Mouse (Mus musculus): Measurements from ENCODE around the gene Cpt1c. TPM values are rescaled to one million over a fixed set of nuclear protein-coding genes. Genes with fewer than 3 reads are reported as not detected.
A peak's percentile ranks its signal among the peaks of the same experiment; 100 is the strongest.

Gene Cpt1c
- total RNA-seq, 2 experiments from 2014 or later = 99.2 to 101 TPM

GRCm38 (mm10) chr7:44965975-44966374 is 8.7 kb downstream of the Cpt1c start:
- peak in 1 of 2 experiments; percentile 22 for DNase-seq (ENCODE audit: low spot score in 2 of 2)

DNA sequence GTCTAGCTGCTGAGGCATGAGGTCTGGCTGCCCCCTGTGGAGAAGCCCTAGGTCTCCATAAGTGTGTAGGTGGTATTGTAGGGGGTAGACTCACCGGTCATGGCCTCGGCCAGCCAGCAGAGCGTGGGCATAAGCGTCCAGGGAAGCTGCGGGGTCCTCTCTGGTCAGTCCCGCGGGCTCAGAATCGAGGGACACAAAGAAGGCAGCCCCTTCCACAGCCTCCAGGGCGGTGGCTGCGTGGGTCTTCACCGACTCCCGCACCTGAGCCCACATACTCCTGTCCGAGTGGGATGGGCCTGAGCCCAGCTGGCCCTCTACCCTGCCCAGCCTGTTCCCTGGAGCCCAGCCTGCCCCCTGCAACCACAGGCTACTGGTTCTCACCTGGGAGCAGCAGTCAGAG is 9.7 kb downstream of the Cpt1c start:
- no peak for DNase-seq (ENCODE audit: low spot score in 2 of 2)

DNA sequence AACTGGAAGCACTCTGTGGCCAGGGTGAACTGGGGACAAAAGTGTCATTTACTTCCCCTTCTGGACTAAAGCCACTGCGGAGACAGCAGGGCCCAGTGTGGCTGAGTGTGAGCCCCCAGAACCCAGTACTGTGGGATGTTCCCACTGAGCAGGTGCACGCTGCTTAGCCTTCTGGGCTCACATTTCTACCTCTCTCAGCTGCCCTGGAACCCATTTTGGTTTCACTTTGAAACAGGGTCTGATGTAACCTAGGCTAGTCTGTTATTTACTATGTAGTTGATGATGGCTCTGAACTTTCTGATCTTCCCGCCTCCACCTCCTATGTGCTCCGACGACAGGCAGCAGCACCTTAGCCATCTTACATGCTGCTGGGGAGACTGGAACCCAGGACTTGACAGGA is 11.8 kb downstream of the Cpt1c start:
- DNase-seq (ENCODE audit: low spot score in 2 of 2) = no peak

GRCm38 (mm10) chr7:44962337-44962736 is 12.3 kb downstream of the Cpt1c start:
- DNase-seq (ENCODE audit: low spot score in 2 of 2) = no peak

DNA sequence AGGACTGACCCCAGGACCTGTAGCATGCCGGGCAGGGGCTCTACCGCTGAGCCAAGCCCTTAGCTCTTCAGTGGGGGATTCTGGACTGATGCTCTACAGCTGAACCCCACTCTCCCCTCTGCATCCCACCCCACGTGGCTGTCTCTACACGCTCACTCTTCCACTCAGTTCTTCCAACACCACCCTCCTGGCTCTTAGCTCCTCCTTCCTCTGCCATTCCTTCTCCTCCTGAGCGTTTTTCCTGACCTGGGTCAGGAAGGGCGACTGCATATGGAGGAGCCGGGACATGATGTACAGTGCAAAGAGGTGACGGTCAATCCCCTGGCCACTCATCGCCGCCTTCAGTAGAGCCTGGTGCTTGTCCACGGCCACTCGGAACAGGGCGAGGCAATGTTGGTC is 14.1 kb downstream of the Cpt1c start:
- DNase-seq (ENCODE audit: low spot score in 2 of 2) = no peak

GRCm38 (mm10) chr7:44959874-44960511 is 14.7 kb downstream of the Cpt1c start:
- no peak for DNase-seq (ENCODE audit: low spot score in 2 of 2)

DNA sequence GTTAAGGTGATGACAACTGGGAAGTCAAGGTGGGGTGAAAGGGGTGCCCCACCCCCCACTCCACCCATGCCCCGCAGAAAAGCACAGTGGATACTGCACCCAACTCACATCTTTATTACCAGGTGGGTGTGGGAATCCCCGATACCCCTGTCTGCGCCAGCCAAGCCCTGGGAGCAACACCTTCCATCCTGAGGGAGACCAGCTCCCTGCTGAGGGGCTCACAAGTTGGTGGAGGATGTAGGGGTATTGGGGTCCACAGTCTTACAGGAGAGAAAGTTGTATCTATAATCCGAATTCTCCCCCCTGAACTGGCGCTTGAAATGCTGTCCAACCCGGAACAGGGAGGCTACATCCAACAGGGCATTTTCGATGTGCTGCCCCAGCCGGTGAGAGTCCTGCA is 15.4 kb downstream of the Cpt1c start:
- no peak for DNase-seq (ENCODE audit: low spot score in 2 of 2)

DNA sequence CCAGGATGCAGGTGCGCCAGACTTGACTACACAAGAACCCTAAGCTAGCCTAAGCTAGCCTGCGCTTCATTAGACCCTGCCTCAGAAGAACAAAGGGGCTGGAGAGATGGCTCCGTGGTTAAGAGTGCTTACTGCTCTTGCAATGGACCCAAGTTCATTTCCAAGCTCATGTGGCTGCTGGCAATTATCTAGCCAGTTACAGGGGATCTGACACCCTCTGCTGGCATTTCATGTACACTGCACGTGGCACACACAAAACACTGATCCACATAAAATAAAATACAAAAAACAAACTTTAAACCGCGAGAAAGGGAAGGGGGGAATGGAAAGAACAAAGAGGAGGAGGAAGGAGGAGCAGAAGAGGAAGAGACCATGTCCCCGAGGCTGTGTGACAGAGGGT is 16.4 kb downstream of the Cpt1c start:
- peak; percentile 53 to 59 for DNase-seq (ENCODE audit: low spot score in 2 of 2)

- DNase-seq (ENCODE audit: low spot score in 2 of 2) = no peak
Observed at GRCm38 (mm10) chr7:44957183-44957835, 17.3 kb downstream of the Cpt1c start.

- no peak for DNase-seq (ENCODE audit: low spot score in 2 of 2)
Observed at GRCm38 (mm10) chr7:44956266-44956665, 18.4 kb downstream of the Cpt1c start.

- no peak for DNase-seq (ENCODE audit: low spot score in 2 of 2)
Observed at GRCm38 (mm10) chr7:44955628-44956027, 19.0 kb downstream of the Cpt1c start.

DNA sequence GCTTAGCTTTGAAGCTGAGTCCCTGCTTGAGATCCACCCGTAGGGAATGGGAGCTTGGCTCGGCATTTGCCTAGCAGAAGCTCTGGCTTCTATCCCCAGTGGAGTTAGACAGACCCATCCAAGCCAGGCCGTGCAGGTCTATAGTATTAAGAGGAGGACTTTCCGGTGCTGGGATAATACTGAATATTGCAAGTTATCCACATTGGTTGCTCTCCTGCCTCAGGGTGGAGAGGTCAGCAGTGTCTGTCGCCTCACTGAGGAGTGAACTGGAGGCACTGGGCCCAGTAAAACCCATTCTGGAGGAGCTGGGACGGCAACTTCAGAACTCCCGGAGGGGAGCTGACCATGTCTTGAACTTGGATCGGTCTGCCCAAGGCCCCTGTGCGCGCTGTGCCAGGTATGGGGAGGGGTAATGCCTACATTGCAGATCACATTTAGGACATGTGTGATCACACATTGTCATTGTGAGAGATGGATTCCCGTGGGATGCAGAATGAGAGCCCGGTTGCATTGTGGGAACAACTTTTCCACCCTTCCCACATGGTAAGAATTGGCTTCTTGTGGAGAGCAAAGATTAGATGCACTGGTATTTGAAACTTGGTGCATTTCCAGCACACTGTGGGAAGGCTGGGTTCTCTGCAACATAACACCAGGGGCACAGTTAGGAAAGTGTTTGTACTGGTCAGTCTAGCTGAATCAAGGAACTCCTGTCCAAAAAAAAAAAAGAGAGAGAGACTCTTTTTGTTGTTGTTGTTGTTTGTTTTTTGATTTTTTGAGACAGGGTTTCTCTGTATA is 20.4 kb downstream of the Cpt1c start:
- DNase-seq (ENCODE audit: low spot score in 2 of 2) = no peak

GRCm38 (mm10) chr7:44953561-44953960 is 21.1 kb downstream of the Cpt1c start:
- DNase-seq (ENCODE audit: low spot score in 2 of 2) = no peak

GRCm38 (mm10) chr7:44952611-44953306 is 21.9 kb downstream of the Cpt1c start:
- peak; percentile 73 to 82 for DNase-seq (ENCODE audit: low spot score in 2 of 2)

DNA sequence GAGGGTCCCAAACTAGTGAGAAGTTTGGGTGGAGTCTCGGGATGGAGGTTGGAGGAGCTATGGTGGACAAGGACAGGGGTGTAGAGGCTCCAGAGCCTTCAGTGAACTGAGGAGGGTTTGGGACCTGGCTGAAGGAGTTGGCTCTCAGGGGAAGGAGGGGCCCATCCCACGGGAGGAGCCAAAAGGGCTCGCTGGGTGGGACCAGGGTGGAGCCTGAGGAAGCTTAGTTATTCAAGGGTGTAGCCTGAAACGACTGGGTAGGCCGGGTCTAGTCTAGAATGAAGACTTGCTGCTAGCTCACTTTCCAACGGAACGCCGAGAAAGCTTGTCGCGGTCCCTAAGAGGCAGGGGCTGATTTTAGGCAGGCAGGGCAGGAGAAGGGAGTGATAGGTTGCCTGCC is 22.7 kb downstream of the Cpt1c start:
- peak in 1 of 2 experiments; percentile 25 for DNase-seq (ENCODE audit: low spot score in 2 of 2)

DNA sequence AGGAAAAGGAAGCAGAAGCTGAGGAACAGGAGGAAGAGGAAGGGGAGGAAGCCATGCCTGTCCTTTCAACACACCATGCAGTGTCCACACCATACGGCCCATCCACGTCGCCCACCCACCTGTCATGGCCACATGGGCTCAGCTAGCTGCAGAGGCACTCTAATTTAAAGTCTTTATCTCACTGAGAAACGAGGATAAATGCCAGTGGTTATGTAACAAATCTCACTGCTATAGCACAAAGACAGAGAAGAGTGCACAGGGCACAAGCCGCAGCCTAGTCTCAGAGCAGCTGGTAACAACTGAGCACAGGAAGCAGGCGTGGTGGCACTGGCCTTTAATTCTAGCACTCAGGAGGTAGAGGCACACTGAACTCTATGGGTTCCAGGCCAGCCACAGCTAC is 24.7 kb downstream of the Cpt1c start:
- no peak for DNase-seq (ENCODE audit: low spot score in 2 of 2)

DNA sequence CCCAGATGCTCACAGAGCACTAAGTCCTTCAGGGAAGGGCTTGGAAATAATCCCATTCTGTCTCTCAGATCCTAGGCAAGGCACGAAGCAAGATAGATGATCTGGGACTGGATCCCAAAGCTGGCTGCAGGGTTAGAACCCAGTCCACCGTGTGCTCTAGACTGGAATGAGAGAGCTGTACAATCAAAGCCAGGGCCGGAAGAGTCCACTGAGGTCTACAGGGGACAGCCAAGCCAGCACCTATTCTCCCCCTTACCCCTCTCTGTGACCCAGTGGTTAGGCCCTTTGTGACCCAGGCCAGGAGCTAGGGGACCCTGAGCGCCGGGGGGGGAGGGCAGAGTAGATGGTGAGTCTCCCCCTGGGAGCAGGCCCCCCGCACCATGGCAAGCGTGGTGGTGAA is 31.7 kb downstream of the Cpt1c start, which contains the start of gene Tsks:
Gene Tsks, plus strand, starts transcription at position 301 of the 400 bp plus-strand sequence.
- DNase-seq (ENCODE audit: low spot score in 2 of 2) = no peak

DNA sequence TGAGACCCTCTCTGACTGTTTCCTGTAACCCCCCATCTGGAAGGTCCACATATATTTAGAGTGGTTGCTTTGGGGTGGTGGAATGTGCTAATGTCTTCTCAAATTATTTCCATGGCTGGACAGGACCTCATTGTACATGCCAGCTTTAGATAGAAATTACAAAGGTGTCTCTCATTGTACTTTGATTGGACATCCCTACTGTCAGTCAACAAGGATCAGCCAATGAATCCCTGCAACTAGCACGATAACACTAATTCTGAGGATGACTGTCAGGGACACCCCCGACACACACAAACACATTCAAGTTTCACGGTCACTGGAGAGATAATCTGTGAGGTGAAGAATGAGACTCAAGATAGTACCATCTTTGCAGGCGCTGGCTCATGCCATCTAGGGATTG is 36.0 kb downstream of the Cpt1c start:
- DNase-seq (ENCODE audit: low spot score in 2 of 2) = no peak

- DNase-seq (ENCODE audit: low spot score in 2 of 2) = peak; percentile 99
Observed at GRCm38 (mm10) chr7:44929204-44930151, 45.2 kb downstream of the Cpt1c start, which contains the start of gene Ap2a1. Ap2a1 (minus strand) TSS chr7:44929496.

DNA sequence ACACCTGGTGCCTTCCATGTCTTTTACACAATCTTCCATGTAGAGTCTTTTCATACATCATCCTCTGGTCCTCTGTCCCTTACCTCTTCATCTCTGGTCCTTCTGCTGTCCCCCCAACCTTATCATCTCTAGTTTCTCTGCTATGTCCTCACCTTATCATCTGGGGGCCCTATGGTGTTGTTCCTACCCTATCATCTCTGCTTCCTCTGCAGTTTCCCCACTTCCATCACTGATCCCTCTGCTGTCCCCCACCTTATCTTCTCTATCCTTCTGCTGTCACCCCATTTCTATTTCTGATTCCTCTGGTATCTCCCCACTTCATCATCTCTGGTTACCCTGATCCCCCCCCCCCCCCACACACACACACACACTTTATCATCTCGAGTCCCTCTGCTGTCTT is 46.1 kb downstream of the Cpt1c start:
- DNase-seq (ENCODE audit: low spot score in 2 of 2) = no peak

All from layer of hippocampus, postnatal 10 days (tissue).